Mouse (Mus musculus): ENCODE results near the gene Rdh5.

Rdh5 gene

DNA sequence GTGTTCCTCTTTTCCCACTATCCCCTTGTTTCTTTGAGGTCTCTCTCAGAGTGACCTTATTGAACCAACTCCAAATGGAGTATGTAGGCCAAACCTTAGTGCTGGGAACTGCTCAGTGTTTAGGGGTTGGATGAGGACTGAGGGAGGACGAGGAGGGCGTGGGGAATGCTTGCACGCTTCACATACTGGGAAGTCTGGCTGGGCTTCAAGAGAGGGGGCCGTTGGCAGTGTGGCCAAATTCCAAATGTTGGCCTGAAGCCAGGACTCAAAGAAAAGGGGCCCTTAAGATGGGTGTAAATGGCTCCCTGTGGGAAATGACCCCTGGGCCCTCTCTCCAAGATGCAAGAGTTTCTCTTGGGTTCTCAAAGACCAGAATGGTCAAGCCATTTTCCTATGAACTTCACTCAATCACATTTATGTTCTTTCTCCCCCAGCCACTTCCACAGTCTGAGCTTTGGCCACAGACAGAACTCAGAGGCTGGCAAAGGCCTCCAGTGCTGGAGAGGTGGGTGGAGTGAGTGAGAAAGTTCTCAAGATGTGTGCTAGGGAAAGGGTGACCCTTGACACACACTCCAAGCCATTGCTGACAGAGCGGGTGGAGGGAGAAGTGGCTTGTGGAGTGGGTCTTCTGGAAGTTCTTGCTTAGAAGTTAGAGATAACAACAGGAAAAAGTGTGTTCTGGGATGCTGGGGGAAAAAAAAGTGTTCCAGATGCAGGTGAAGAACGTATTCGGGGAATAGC is 7.1 kb upstream of the Rdh5 start:
- peak in 1 of 2 experiments; percentile 69 for DNase-seq

DNA sequence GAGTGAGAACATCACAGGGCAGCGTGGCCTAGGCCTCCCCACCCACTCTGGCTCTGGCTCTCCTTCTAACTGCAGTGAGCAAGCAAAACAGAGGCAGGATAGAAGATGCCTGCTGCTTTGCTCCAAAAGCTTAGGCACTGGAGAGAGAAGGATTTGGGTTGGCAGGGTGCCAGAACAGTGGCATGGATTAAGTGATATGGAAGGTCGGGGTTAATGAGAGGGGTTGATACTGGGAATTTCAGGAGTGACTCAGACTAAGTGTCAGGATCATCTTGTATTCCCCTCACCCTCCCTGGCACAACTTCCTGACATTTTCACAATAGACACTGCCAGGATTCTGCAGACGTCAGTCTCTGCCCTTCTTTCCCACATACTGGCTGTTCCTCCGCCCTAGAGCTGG is 5.7 kb upstream of the Rdh5 start:
- no peak for DNase-seq

DNA sequence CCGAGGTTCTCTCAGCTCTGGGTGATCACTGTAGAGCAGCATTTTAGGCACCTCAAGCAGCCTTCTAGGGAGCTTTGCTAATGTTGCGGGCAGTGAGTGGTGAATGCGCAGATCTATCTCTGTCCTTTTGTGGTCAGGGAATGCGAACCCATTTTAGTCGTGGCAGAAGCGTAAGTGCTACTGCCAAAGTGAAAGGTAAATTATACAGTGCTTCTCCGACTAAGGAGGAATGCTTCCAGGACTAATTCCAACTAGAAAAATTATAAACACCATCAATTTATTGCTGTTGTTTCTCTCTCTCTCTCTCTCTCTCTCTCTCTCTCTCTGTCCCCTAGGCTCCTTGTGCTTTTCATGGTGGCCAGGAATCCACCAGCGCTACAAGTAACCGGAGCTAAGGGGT is 1.2 kb upstream of the Rdh5 start, which contains the start of gene Bloc1s1:
Gene Bloc1s1, minus strand, starts transcription at position 101 of the 400 bp plus-strand sequence.
- DNase-seq, result no peak

DNA sequence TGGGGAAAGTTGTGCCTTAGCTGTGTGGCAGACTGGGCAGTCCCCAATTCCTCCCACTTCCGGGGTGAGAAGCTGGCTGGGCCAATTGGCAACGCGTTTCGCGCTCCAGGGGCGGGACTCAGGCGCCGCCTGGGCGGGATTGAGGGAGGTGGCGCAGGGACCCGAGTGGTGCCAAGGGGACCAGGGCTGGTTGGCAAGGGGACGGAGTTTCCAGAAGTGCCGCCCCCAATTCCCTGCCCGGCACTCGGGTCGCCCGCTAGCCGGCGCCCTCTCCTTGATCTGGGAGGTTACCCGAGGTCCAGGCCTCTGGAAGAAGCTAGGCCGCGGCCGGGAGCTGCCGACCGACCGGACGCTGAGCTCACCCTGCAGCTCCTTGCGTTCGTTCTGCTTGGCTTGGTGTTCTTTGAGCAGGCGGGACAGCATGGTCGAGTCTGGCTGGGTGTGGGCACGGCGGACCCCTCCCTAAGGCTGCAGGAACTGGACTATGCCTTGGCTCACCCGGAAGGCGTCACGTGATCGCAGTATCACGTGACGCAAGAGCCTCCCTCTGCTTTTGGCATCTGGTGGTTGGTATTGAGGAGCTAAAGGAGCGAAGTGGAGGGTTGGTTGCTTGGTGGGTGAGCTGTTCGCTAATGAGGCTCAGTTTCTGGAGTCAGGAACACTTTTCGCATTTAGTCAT is 464 bp upstream of the Rdh5 start:
- peak; percentile 95 to 99 for DNase-seq

DNA sequence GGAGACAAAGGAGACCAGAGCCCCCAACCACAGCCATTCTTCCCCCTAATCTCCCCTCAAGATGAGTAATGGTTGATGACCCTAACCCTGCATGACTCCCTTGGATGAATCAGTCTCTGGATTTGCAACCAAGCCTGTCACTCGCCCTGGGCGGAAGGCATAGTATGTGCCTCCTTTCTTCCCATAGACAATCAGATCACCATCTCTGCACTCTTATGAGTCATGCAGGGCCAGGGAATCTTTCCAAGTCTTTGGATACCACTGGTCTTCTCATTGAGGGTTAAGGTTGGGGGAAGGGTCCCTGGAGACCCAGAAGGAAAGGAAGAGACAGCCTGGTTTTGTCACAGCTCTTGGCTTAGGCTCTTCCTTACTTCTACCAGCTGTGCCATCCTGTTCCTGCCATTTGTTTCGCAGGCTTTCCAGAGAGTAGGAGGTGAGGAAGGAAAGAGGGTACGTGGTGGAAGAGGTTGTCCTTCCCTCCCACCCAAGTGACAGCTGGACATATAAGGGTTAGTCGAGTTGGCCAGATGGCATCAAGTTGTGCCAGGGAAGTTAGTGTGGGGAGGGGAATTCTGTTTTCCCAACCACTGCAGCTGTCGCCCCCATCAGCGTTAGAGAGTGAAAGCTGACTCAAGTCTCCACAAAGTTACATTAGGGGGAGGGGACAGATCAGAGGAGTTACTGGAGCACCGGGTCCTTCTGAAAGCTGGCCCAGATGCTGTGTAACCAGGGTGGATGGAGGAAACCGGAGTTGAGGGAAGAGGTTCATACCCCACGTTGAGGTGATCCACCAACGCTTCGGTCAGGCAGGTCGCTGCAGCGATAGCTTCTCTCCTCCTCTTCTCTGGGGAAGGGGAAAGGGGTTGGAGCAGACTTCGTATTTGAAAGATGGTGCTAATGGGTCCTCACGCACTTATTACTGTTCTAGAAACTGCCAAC is 536 bp downstream of the Rdh5 start:
- DNase-seq, result no peak

DNA sequence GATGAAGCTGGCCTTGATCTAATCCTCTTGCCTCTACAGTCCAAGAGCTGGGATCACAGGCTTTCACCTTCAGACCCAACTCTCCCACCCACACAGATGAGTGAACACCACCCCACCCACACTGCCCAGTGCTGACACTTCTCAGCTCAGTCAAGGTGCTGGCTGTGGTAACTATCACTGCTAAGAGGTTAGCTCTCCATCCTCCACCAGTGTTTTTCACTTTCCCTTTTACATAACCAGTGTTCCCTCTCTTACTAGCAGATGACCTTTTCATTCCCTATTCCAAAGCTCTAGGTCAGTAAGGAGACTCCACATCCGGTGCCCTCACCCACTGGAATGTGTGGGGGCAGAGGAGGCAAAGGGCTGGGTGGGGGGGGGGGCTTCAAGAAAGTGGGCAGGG is 1.4 kb downstream of the Rdh5 start:
- DNase-seq, result peak in 1 of 2 experiments; percentile 66

DNA sequence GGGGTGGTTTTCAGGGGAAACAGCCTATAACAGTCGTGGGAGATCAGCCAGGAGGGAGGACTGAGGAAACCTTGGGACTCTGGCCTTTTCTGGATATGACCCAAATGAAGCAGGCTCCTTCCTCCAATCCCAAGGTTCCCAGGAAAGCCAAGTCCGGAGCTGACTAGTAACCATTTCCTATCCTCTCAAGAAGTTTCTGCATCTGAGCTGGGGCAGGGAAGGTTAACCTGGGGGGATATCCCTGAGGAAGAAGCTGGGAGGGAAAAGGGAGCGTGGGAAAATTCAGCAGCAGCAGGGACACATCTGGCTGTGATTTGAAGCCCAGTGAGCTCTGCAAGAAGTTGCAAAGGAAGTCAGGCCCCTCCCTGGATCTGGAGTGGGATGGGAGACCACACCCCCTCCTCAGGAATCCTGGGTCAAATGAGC is 1.9 kb downstream of the Rdh5 start:
- DNase-seq, result peak; percentile 57 to 65

DNA sequence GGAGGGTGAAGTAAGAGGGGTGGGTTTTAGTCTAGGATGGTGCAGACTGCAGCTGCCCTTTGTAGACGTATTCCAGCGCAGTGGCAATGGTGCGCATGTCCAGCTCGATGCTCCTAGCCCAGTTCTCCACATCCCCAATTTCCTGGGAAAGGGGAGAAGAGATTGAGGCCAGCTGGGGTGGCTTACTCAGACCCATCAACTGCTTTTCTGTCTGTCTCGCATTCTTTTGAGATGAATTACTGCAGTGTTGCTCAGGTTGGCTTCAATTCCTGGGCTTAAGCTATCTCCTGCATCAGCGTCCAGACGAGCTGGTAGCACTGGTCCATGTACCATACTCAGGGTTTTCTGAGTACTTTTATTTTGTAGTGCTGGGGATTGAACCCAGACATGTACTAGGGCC is 2.7 kb downstream of the Rdh5 start:
- DNase-seq, result peak in 1 of 2 experiments; percentile 28

DNA sequence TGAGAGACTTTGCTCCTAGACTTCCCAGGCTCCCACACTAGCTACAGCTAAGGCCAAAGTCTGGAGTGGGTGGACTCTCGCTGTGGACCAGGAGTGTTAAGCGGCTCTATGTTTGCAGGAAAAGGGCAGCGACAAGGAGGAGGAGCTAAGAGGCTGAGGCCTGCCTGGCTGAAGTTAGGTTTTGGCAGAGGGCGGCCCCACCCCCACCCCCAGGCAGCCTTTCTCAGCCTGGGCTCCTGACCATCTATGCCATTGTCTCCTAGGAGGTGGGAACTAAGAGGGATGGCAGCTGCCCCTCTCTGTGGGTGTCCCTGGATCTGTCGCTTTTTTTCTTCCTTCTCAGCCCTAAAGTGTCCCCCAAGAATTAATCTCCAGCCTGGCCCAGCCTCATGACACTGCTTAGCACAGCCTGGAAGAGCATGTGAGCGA is 3.5 kb downstream of the Rdh5 start:
- DNase-seq, result peak; percentile 79 to 93

DNA sequence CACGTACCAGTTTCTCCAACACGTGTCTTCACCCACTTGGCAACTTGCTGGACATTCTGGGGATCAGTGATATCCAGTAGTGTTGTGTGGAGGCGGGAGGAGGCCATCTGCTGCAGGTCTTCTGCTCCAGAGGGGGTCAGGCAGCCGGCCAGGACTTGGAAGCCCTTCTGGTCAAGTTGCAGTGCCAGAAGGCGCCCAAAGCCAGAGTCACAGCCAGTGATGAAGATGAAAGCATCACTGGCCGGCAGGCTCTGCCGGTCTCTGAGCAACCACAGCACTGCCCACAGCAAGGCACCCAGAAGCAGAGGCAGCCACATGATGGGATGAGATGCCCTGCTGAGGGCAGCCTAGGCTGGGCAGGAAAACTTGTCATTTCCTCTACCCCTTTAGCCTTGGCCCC is 4.4 kb downstream of the Rdh5 start:
- peak; percentile 64 to 81 for DNase-seq

DNA sequence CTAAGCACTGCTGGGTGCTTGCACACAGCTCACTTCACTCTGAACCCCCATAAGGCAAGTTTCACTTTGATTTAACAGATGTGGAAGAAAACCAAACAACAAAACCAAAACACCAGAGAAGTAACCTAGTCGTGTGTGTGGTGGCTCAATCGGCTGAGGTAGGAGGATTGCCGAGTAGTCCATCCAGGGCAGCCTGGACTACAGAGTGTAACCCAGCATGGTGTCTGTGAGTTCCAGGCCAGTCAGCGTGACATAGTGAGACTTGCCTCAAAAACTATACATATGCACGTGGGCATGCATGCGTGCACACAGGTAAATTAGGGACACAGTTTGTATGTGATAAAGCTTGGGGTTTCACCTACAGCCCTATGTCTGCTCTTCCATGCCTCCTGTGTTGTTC is 5.3 kb downstream of the Rdh5 start:
- DNase-seq, result no peak

DNA sequence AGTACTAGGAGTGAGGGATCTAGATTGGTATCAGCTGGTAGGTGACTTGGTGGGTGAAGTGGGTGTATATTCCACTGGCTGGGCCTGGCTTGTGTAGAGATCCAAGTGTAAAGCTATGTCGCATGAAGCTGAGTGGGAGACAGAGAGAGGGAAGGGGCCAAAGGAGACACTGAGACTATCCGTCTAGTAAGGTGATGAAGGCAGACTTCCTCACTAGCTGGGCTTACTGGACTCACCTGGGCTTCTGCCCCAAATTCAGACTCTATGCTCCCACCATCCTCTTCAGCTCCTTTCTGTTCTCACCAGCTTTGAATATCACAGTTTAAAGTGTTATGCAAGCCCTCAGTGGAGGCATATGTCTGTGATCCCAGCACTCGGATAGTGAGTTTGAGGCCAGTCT is 6.0 kb downstream of the Rdh5 start:
- DNase-seq, result no peak

DNA sequence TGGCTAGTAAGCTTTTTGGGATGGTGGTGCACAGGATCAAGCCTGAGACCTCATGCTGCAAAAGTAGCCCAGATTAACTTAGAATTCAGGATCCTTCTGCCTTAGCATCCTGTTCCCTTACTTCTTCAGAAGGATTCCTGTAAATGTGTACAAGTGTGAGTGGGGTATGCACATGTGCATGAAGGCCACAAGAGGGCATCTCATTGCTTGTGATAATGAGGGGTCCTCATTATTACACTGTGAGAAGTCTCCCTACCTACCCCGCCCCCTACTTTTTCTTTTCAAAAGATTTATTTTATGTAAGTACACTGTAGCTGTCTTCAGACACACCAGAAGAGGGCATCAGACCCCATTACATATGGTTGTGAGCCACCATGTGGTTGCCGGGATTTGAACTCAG is 7.1 kb downstream of the Rdh5 start:
- no peak for DNase-seq

DNA sequence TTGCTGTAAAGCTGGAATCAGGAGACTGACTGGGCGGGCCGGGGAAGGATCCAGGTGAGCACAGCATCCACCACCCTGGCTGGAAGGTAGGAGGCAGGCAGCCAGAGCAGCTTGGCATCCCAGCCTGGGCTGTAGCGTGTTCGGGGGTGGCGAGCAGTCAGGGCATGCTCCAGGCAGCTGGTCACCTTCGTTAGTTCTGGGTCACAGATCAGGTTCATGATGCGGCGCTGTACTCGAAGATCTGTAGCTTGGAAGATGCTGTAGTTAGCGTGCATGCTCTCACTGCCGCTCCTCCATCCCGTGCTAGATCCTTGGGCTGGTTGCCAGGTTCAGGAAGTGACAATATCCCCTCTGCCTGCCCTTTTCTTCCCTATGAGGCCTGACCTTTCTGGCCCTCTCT is 9.0 kb downstream of the Rdh5 start:
- peak; percentile 45 to 72 for DNase-seq

DNA sequence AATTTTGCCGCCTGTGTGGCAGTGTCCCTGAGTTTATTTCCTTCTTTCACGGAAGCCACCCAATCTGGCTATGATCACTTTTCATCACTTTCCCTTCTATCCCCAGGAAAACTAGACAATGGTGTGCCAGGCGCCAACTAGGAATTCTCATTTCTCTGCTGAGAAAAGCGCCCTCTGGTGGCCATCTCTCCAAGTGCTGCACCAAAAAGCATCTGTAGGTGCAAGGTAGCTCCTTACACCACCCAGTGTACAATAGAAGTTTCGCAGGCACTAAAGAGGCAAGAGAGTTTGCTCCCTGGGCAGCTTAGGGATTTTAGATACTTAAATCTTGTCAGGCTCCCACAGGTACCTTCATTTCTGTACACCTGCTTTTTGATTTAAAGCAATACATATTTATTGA is 9.5 kb downstream of the Rdh5 start:
- peak; percentile 90 to 97 for DNase-seq

DNA sequence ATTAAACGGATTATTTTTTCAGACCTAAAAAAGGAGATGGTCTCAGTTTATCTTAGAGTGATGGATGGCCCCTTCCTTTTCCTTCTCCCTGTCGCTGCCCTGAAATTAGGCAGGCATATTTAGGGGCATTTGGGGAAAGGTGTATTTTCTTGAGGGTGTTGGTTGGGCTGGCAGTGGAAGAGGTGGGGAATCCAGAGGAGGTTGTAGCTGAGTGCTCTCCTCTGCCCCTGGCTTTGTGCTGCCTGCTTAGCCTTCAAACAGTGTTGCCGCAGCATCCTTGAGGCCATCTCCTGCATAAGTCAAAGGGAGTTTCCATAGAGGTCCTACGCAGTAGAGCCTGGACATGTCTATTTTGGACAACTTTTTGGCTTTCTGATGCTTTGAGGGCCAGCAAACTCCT is 9.9 kb downstream of the Rdh5 start:
- DNase-seq, result no peak

DNA sequence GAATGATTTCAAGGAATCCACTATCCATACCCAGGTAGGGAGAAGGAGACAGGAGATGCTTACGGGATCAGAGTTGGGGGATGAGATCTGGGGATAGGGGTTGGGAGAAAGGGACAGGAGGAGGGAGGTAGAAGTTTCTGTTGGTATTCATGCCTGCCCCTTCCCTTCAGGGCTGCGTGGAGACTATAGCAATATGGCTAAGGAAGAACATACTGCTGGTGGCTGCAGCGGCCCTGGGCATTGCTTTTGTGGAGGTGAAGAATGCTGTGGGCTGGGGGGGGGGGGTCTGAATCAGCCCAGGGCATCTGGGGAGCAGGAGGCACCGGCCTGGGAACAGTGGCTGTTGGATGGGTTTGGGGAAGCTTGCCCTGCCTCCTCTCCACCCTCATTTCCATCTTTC is 10.4 kb downstream of the Rdh5 start:
- DNase-seq, result no peak

DNA sequence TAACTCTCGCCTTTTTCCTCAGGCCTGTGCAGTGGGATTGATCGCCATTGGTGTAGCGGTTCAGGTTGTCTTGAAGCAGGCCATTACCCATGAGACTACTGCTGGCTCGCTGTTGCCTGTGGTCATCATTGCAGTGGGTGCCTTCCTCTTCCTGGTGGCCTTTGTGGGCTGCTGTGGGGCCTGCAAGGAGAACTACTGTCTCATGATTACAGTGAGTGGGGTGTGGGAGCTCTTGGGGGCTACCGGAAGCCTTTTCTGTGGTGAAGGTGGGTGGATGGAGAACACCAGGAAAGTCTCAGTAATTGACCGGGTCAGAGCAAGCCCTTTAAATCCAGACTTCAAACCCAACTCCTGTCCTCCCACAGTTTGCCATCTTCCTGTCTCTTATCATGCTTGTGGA is 11.3 kb downstream of the Rdh5 start:
- DNase-seq, result no peak

DNA sequence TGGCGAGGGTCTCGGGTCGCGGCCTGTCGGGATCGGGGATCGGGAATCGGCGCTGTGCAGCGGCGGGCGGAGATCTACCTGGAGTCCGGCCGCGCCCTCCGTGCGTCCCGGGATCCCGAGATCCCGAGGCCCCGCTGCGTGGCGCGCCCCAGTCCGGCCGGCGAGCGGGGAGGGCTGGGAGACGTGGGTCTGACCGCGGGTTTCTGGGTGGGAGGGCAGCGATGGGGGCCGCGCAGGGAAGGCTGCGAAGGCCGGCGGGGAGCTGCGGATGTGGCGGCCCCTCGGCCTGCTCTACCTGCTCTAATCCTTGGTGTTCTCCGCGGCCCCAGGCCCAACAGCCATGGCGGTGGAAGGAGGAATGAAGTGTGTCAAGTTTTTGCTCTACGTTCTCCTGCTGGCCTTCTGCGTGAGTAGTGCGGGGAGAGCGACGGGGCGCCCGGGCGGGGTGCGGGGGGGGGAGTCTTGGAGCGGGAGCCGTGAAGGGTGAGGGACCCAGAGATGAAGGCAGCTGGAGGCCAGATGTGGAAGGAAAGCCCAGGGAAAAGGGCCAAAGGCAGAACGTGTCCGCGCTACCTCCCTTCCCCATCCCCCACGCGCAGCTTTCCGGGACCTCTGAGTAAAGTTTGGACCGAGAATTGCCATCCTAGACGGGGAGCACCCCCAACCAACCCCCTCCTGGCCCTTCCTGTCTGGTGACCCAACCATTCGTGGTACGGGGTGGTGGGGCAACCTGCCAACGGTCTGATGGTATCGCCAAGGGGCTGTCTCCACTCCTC is 12.4 kb downstream of the Rdh5 start:
- peak; percentile 74 to 86 for DNase-seq

DNA sequence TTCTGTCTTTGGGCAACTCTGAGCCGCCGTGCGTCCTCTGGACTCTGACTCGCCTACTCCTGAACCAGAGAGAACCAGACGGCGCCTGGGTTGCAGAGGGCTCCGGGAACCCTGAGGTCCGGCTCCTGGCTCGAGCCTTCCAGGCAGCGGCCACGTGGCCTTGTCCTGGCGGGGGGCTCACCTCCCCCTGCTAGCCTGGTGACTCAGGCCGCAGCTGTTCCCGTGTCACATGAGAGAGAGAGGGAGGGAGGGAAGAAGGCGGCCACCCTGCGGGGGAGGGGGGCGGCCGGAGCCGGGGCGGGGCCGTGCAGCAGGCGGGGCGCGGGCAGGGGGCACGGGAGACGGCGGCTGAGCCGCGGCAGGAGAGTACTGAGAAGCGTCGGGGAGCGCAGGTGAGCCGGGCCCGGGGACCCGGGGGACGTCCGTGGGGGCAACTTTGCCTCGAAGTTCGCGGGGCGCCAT is 13.1 kb downstream of the Rdh5 start:
- DNase-seq, result peak; percentile 90 to 98

DNA sequence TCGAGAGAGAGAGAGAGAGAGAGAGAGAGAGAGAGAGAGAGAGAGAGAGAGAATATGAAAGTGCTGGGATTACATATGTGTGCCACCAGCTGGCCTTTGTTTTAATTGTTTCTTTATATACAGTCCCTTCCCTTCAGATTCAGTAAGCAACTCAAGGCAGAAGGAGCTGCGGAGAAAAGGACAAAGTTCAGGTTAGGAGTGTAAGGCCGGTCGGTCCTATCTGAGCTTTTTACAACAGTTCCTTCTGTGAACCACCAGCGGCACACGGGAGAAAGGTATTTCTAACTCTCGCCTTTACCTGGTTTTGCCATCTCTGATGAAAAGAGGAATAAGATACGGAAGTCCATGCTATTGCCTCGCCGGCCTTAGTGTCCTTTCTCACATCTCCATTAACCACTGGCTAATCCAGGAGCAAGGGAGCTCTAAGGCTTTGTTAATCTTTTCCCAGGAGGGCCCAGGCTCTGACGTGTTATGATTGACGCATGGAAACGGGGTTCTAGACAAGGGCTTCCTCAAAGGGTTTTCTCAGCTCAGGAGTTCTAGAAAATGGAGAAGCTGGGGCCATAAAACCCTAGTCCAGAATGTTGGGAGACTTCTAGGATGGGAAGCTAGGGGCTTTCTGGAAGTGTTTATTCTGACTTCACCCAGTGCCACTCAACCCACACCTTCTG is 13.8 kb downstream of the Rdh5 start:
- DNase-seq, result peak; percentile 73 to 81

DNA sequence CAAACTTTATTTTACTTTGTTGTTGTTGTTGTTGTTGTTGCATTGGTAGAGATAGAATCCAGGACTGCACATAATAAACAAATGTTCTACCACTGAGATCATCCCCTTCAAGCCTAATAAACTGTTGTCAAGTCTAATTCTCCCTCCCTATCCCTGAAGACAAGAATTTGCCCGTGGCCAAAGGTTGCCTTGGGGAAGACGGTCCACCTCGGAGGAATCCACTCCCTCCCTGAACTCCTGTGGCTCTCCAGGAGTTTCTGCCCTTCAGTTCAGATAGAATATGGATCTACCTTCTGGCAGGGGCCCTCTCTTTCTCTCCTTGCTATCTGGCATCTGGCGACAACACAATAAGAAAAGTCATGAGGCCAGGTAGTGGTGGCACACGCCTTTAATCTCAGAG is 17.9 kb downstream of the Rdh5 start:
- peak; percentile 57 to 80 for DNase-seq
